Mouse (Mus musculus): ENCODE measurements at regions not wholly inside any gene's neighbourhood (a gene's known extent, or its start where the extent isn't known, plus 50 kb on each side); places are given as distances from the start of the nearest gene placed in this dataset.

DNA sequence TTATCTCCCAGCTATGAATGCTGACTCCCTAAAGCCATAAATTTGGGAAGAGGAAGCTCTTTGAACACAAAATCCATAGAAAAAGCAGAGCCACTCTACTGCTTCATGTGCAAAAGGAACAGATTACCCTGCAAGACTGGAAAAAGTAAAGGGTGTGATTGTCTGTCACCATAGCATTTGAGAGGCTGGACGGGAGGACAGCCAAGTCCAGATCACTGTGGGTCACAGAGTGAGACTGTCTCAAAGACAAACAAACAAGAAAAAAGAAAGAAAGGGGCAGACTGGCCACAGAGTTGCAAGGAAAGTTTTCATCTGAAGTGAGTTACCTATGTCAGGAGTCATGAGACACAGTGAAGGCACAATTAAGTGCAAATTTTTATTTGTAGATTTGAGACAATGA lies 150.7 kb upstream of the Ccn2 start:
- TF ChIP-seq POLR2A (IDR thresholded peaks at IDR 0.05; ENCODE audit: insufficient read depth, low read depth, low read length) = no peak
- TF ChIP-seq CTCF (IDR thresholded peaks at IDR 0.05) = no peak
